Mouse (Mus musculus): ENCODE measurements at regions not wholly inside any gene's neighbourhood (a gene's known extent, or its start where the extent isn't known, plus 50 kb on each side); places are given as distances from the start of the nearest gene placed in this dataset.

DNA sequence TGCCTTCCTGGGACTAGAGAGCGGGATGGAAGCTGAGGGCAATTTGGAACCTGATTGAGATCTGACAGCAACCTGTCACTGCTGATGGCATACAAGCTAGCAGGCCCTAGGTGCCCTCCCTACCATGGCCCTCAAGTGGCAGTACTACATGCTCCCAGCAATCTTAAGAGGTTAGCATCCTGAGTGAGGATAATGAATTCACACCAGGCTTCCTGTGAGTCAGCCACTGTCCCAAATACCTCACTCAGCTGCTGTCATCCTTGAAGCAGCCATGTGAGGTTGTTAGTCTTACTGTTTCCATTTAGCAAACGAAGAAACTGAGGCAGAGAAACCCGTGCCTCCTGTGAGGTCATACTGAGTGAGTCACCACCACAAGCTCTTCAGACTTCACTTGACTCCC is 65.5 kb upstream of the Slc7a14 start:
- no peak for DNase-seq

DNA sequence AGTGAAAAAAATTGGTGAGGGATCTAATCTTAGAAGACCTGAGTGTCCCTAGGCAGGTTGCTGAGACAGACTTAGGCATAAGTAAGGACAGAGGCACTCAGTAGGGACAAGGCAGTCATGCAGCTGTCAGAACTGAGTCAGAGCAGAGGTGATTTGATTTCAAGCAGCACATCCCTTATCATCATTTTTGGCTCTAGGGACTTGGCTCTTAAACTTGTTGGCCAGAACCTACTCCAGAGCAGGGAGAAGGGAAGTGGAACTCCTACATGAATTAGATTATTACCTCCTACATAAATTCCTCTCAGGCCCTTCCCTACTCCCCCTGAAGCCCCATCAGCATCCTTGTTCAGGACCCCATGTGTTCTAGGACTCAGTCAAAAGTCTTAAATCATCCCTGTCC is 63.9 kb upstream of the Slc7a14 start:
- DNase-seq: no peak

DNA sequence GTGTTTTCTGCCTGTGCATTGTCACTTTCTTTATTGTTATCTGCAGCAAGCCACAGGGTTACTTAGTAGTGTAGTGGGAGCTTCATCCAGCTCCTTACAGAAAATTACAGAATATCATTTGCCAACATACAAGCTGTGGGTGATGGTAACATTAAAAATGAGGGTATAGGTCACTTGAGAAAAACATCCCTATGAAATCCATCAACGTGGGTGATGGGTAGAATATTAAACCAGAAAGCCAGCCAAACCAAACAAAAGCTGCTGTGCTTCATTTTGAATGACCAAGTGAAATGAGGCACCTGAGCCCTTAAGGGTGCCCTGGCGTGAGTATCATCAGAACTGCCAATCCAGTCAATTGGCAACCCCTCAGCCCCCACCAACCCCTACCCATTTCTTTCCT is 58.1 kb upstream of the Slc7a14 start:
- no peak for DNase-seq

All from retina, postnatal 1 day (tissue).